In genomic region chr10:59916649-59917048, GRCm38 (mm10) we compare ENCODE assay signal across 8 mouse cellular contexts. TPM values are rescaled to one million over a fixed set of nuclear protein-coding genes. Genes with fewer than 3 reads are reported as not detected.
A peak's percentile ranks its signal among the peaks of the same experiment; 100 is the strongest.
DNase-seq lines count a peak whose midpoint lies in the region; ATAC-seq lines count a peak whose summit lies in the region.

No protein-coding gene starts in this region.

- peak overlapping the region; percentile 68 for H3K9ac ChIP-seq in heart, embryonic 13.5 days
- H3K9ac ChIP-seq in limb, embryonic 12.5 days (replicated peaks), result peak overlapping the region; percentile 28
- no peak overlapping the region for H3K9ac ChIP-seq in midbrain, embryonic 15.5 days

- H3K27me3 ChIP-seq in heart, embryonic 13.5 days (replicated peaks), result no peaks in the 10 kb centered on the region
- no peaks in the 10 kb centered on the region for H3K27me3 ChIP-seq in limb, embryonic 12.5 days
- no peaks in the 10 kb centered on the region for H3K27me3 ChIP-seq in midbrain, embryonic 15.5 days (replicated peaks)

- peaks cover 56% of the 10 kb centered on the region for H3K4me1 ChIP-seq in heart, embryonic 13.5 days
- H3K4me1 ChIP-seq in limb, embryonic 12.5 days (replicated peaks), result peaks cover 59% of the 10 kb centered on the region
- H3K4me1 ChIP-seq in midbrain, embryonic 15.5 days, result peaks cover 29% of the 10 kb centered on the region

- H3K4me3 ChIP-seq in heart, embryonic 13.5 days, result peak overlapping the region; percentile 32
- peak overlapping the region; percentile 26 for H3K4me3 ChIP-seq in limb, embryonic 12.5 days (replicated peaks)
- peak overlapping the region; percentile 5; the same call in 1 of the 2 replicates for H3K4me3 ChIP-seq in midbrain, embryonic 15.5 days

- peak overlapping the region; percentile 91 for H3K27ac ChIP-seq in heart, embryonic 13.5 days (replicated peaks)
- peak overlapping the region; percentile 92 for H3K27ac ChIP-seq in limb, embryonic 12.5 days
- H3K27ac ChIP-seq in midbrain, embryonic 15.5 days, result peak overlapping the region; percentile 38

- peak; percentile 79 for DNase-seq in Muller cell, postnatal 12 days (ENCODE audit: inconsistent ontology term)
- DNase-seq in left cerebral cortex, postnatal 36 days (ENCODE audit: low spot score in 2 of 2), result no peak
- no peak for DNase-seq in left cerebral cortex, adult 8-10 months (ENCODE audit: low spot score in 2 of 2)
- no peak for DNase-seq in adrenal gland, postnatal 25 days

- ATAC-seq in CD4-positive, CD25-positive, alpha-beta regulatory T cell, adult 4 months, result peak; percentile 60
- peak; percentile 62; the same call in 1 of the 2 replicates for ATAC-seq in heart, embryonic 13.5 days (ENCODE audit: extremely low read depth, insufficient number of reproducible peaks, low FRiP score, low TSS enrichment)
- peak; percentile 87 for ATAC-seq in limb, embryonic 12.5 days (ENCODE audit: insufficient number of reproducible peaks, insufficient read depth, low FRiP score, low TSS enrichment, low read depth)
- peak; percentile 52 for ATAC-seq in midbrain, embryonic 15.5 days (replicated peaks)

- intact Hi-C loops in left cerebral cortex, postnatal 36 days (cut with DNase I), result no loop called here

- WGBS in heart, embryonic 13.5 days, result 2% methylated on average over 10 of the region's 10 CpGs
- 2% methylated on average over 10 of the region's 10 CpGs for WGBS in limb, embryonic 12.5 days
- WGBS in midbrain, embryonic 15.5 days, result 2% methylated on average over 10 of the region's 10 CpGs

- H3K4me2 ChIP-seq in heart, embryonic 13.5 days, result peak overlapping the region; percentile 61
- peak overlapping the region; percentile 61 for H3K4me2 ChIP-seq in limb, embryonic 12.5 days
- peak overlapping the region; percentile 44 for H3K4me2 ChIP-seq in midbrain, embryonic 15.5 days

- H3K36me3 ChIP-seq in heart, embryonic 13.5 days, result no peaks in the 10 kb centered on the region
- H3K36me3 ChIP-seq in limb, embryonic 12.5 days, result no peaks in the 10 kb centered on the region
- H3K36me3 ChIP-seq in midbrain, embryonic 15.5 days (replicated peaks), result no peaks in the 10 kb centered on the region

- no peaks in the 10 kb centered on the region for H3K9me3 ChIP-seq in heart, embryonic 13.5 days
- H3K9me3 ChIP-seq in limb, embryonic 12.5 days, result no peaks in the 10 kb centered on the region
- no peaks in the 10 kb centered on the region for H3K9me3 ChIP-seq in midbrain, embryonic 15.5 days

RNA-seq across cellular contexts. Expression of gene Ddit4, which starts 35.0 kb away (rescaled TPM):
- polyA plus RNA-seq in CD4-positive, CD25-positive, alpha-beta regulatory T cell, adult 4 months (2017; shearing (Covaris generic)), result 10 to 100 TPM; 16.6 to 32.8 TPM
- 19.7 and 24.5 TPM in 2 replicates for polyA plus RNA-seq in heart, embryonic 13.5 days (2015; fragmentation: Nextera tagmentation; extraction: Ambion mirVana)
- polyA plus RNA-seq in limb, embryonic 12.5 days (2016; fragmentation: Nextera tagmentation; extraction: Ambion mirVana), result 90.7 and 91.8 TPM in 2 replicates
- polyA plus RNA-seq in midbrain, embryonic 15.5 days (2015; fragmentation: Nextera tagmentation; extraction: Ambion mirVana), result 52.6 and 59.4 TPM in 2 replicates
- 10 to 100 TPM; 33.5 to 58.5 TPM for total RNA-seq in left cerebral cortex, postnatal 36 days (2021)
- total RNA-seq in left cerebral cortex, adult 8-10 months (2022), result 10 to 100 TPM; 35.6 to 58.9 (median 44.0) TPM
- total RNA-seq in adrenal gland, postnatal 25 days (2021), result 35.7 and 57.7 TPM in 2 replicates

RNA-seq across cellular contexts. Expression of gene Dnajb12, which starts 37.3 kb away (rescaled TPM):
- polyA plus RNA-seq in CD4-positive, CD25-positive, alpha-beta regulatory T cell, adult 4 months (2017; shearing (Covaris generic)), result 10 to 100 TPM; 19.1 to 25.2 TPM
- polyA plus RNA-seq in heart, embryonic 13.5 days (2015; fragmentation: Nextera tagmentation; extraction: Ambion mirVana), result 22.9 and 23.7 TPM in 2 replicates
- polyA plus RNA-seq in limb, embryonic 12.5 days (2016; fragmentation: Nextera tagmentation; extraction: Ambion mirVana), result 17.6 and 20.7 TPM in 2 replicates
- 18.0 TPM in 2 replicates for polyA plus RNA-seq in midbrain, embryonic 15.5 days (2015; fragmentation: Nextera tagmentation; extraction: Ambion mirVana)
- total RNA-seq in left cerebral cortex, postnatal 36 days (2021), result 10 to 100 TPM; 51.8 to 56.0 TPM
- 10 to 100 TPM; 50.8 to 56.3 (median 54.1) TPM for total RNA-seq in left cerebral cortex, adult 8-10 months (2022)
- total RNA-seq in adrenal gland, postnatal 25 days (2021), result 65.1 and 69.2 TPM in 2 replicates

Comparison
In these comparisons a context has a peak if more than half of its experiments do, and no peak if none do; other contexts are left out.
1. H3K27ac ChIP-seq: peak in every context shown above with its lines; median percentile 92 in limb, embryonic 12.5 days; 91 in heart, embryonic 13.5 days; 38 in midbrain, embryonic 15.5 days.